Mouse (Mus musculus) olfactory bulb, adult 2 months (tissue): ENCODE measurements at regions not wholly inside any gene's neighbourhood (a gene's known extent, or its start where the extent isn't known, plus 50 kb on each side); places are given as distances from the start of the nearest gene placed in this dataset.

Experiments
- CTCF ChIP-seq: fragments of 200-500 bp; IDR thresholded peaks from 2 replicates; pipeline ENCODE4 v1.5.1; 2012; ENCODE audit warnings: low read depth, mild to moderate bottlenecking, low read length, moderate library complexity; ENCODE audit not compliant: insufficient read depth
- POLR2A ChIP-seq: fragments of 200-500 bp; IDR thresholded peaks from 2 replicates; pipeline ENCODE4 v1.6.1; 2012; ENCODE audit warnings: mild to moderate bottlenecking, low read depth, low read length, moderate library complexity; ENCODE audit not compliant: insufficient read depth

DNA sequence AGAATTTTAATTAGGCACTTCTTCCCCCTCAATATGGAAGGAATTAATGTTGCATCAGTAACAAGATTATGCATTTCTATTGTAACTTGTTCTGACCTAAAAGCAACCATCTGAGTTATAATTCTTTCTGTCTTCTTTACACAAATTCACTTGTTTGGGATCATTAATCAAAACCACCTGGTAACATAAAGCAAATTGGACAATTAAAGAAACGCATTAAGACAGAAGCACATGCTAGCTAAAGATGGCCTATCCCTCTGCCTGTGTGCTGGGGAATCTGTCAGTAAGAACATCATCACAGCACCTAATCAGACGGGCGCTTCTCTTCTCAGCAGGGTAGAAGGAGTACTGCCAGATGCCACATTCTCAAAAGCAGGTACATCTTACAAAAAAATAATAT lies 553.7 kb upstream of the Map3k7 start:
- TF ChIP-seq CTCF (no peak), POLR2A (no peak)
